Comparison of ENCODE assay signal across 9 mouse cellular contexts in the genomic region with DNA sequence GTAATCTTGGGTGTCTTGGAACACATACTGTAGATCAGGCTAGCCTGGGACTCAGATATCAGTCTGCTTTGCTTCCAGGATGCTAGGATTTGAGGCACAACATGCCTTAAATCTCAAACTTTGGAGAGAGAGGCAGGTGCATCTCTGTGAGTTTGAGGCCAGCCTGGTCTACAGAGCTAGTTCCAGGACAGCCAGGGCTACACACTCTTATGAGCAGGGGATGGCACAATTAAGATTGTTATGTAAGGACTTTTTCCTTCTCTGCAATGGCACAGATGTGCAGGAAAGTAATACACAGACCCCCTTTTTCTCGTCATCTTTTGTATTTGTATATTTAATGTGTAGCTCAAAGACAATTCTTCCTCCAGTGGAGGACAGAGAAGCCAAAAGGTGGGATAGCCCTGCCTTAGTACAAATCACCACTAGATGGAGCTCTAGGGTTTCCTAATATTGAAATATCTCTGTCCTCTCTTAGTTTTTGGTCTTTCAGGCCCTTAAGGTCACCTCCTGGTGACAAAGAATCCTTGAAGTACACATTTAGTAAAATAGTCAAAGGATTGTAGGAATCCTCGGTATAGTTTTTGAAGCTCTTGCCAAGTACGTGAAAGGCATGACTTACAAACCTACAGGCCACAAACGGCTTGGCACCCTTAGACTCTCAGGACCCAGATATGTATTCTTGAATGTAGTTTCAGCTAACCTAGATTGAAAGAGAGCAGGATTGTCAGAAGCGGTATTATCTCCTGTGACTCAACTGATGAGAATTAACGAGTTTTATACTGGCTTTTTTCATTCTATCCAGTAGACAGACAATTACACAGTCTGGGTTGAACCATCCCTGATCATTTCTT. TPM values are rescaled to one million over a fixed set of nuclear protein-coding genes. Genes with fewer than 3 reads are reported as not detected.
DNase-seq lines count a peak whose midpoint lies in the region; ATAC-seq lines count a peak whose summit lies in the region.
"Had no signal": no experiment of that assay in that cellular context is flagged by ENCODE, and none has a peak within 500 bp of the region (broad histone marks: within the 10 kb centered on the region; RNA-seq: fewer than 3 reads in every experiment).

No protein-coding gene starts in this region.

- peak; percentile 58; the same call in 1 of the 2 replicates for ATAC-seq in forebrain, embryonic 15.5 days (replicated peaks)
- peak; percentile 57; the same call in 1 of the 2 replicates for ATAC-seq in midbrain, embryonic 11.5 days (ENCODE audit: low FRiP score)
- ATAC-seq in midbrain, embryonic 15.5 days (replicated peaks): peak; percentile 82

- no peak overlapping the region for H3K9ac ChIP-seq in forebrain, embryonic 15.5 days (replicated peaks)
- H3K9ac ChIP-seq in midbrain, embryonic 11.5 days (ENCODE audit: low read length): no peak overlapping the region
- H3K9ac ChIP-seq in midbrain, embryonic 15.5 days: no peak overlapping the region
- H3K9ac ChIP-seq: heart, embryonic 15.5 days had no signal

- H3K4me3 ChIP-seq in forebrain, embryonic 15.5 days: no peak overlapping the region
- no peak overlapping the region for H3K4me3 ChIP-seq in forebrain, embryonic 10.5 days
- no peak overlapping the region for H3K4me3 ChIP-seq in midbrain, embryonic 11.5 days (ENCODE audit: low read depth, low read length)
- no peak overlapping the region for H3K4me3 ChIP-seq in midbrain, embryonic 10.5 days
- H3K4me3 ChIP-seq in midbrain, embryonic 15.5 days: no peak overlapping the region
- H3K4me3 ChIP-seq: heart, embryonic 15.5 days had no signal

- 40% methylated on average over 6 of the region's 6 CpGs for WGBS in forebrain, embryonic 15.5 days
- 43% methylated on average over 6 of the region's 6 CpGs for WGBS in forebrain, embryonic 10.5 days
- whole genome bisulfite sequencing in midbrain, embryonic 11.5 days: 39% methylated on average over 6 of the region's 6 CpGs
- WGBS in midbrain, embryonic 10.5 days: 42% methylated on average over 6 of the region's 6 CpGs
- 36% methylated on average over 6 of the region's 6 CpGs for WGBS in midbrain, embryonic 15.5 days

- H3K27me3 ChIP-seq in forebrain, embryonic 15.5 days: no peaks in the 10 kb centered on the region
- no peaks in the 10 kb centered on the region for H3K27me3 ChIP-seq in forebrain, embryonic 10.5 days (ENCODE audit: poor library complexity, severe bottlenecking)
- no peaks in the 10 kb centered on the region for H3K27me3 ChIP-seq in midbrain, embryonic 11.5 days (ENCODE audit: control insufficient read depth, insufficient read depth, low read length)
- no peaks in the 10 kb centered on the region for H3K27me3 ChIP-seq in midbrain, embryonic 10.5 days (ENCODE audit: low read depth, poor library complexity, severe bottlenecking)
- H3K27me3 ChIP-seq in midbrain, embryonic 15.5 days (replicated peaks): no peaks in the 10 kb centered on the region
- H3K27me3 ChIP-seq: heart, embryonic 15.5 days had no signal

- H3K4me2 ChIP-seq in forebrain, embryonic 15.5 days (replicated peaks): no peak overlapping the region
- no peak overlapping the region for H3K4me2 ChIP-seq in midbrain, embryonic 11.5 days
- H3K4me2 ChIP-seq in midbrain, embryonic 15.5 days: no peak overlapping the region
- H3K4me2 ChIP-seq: heart, embryonic 15.5 days had no signal

- H3K27ac ChIP-seq in forebrain, embryonic 15.5 days (replicated peaks): no peak overlapping the region
- H3K27ac ChIP-seq in forebrain, embryonic 10.5 days: no peak overlapping the region
- H3K27ac ChIP-seq in midbrain, embryonic 11.5 days (ENCODE audit: low read depth, low read length): no peak overlapping the region
- no peak overlapping the region for H3K27ac ChIP-seq in midbrain, embryonic 10.5 days (replicated peaks)
- H3K27ac ChIP-seq in midbrain, embryonic 15.5 days: no peak overlapping the region
- H3K27ac ChIP-seq: heart, embryonic 15.5 days had no signal

- H3K36me3 ChIP-seq in forebrain, embryonic 15.5 days: no peaks in the 10 kb centered on the region
- H3K36me3 ChIP-seq in forebrain, embryonic 10.5 days (replicated peaks): no peaks in the 10 kb centered on the region
- H3K36me3 ChIP-seq in midbrain, embryonic 11.5 days (ENCODE audit: control insufficient read depth, insufficient read depth, low read length): no peaks in the 10 kb centered on the region
- H3K36me3 ChIP-seq in midbrain, embryonic 10.5 days: no peaks in the 10 kb centered on the region
- no peaks in the 10 kb centered on the region for H3K36me3 ChIP-seq in midbrain, embryonic 15.5 days (replicated peaks)
- H3K36me3 ChIP-seq: heart, embryonic 15.5 days had no signal

- H3K9me3 ChIP-seq in forebrain, embryonic 15.5 days: no peaks in the 10 kb centered on the region
- no peaks in the 10 kb centered on the region for H3K9me3 ChIP-seq in forebrain, embryonic 10.5 days
- no peaks in the 10 kb centered on the region for H3K9me3 ChIP-seq in midbrain, embryonic 11.5 days (ENCODE audit: control insufficient read depth, low read length)
- H3K9me3 ChIP-seq in midbrain, embryonic 10.5 days (replicated peaks): no peaks in the 10 kb centered on the region
- H3K9me3 ChIP-seq in midbrain, embryonic 15.5 days: no peaks in the 10 kb centered on the region
- H3K9me3 ChIP-seq: heart, embryonic 15.5 days had no signal

- no peaks in the 10 kb centered on the region for H3K4me1 ChIP-seq in forebrain, embryonic 15.5 days
- H3K4me1 ChIP-seq in forebrain, embryonic 10.5 days: no peaks in the 10 kb centered on the region
- no peaks in the 10 kb centered on the region for H3K4me1 ChIP-seq in midbrain, embryonic 11.5 days (ENCODE audit: control insufficient read depth, insufficient read depth, low read length)
- H3K4me1 ChIP-seq in midbrain, embryonic 10.5 days: no peaks in the 10 kb centered on the region
- no peaks in the 10 kb centered on the region for H3K4me1 ChIP-seq in midbrain, embryonic 15.5 days
- H3K4me1 ChIP-seq: heart, embryonic 15.5 days had no signal

- DNase-seq in forebrain, embryonic 10.5 days (ENCODE audit: extremely low spot score, low spot score): no peak
- DNase-seq in midbrain, embryonic 11.5 days (ENCODE audit: low spot score, missing footprints): peak; percentile 93
- no peak for DNase-seq in midbrain, embryonic 10.5 days (ENCODE audit: low spot score)
- DNase-seq in cerebellum, adult 8-10 months: peak; percentile 41
- DNase-seq in induced T-regulatory cell, adult 2 months (ENCODE audit: low read depth): peak; percentile 74
- DNase-seq in urinary bladder, postnatal 4 days (ENCODE audit: low spot score in 2 of 2): no peak

RNA-seq across cellular contexts. Expression of a gene that starts 7.7 kb away (rescaled TPM):
- 5.0 and 6.7 TPM in 2 replicates for polyA plus RNA-seq in forebrain, embryonic 15.5 days (2015; fragmentation: Nextera tagmentation; extraction: Ambion mirVana)
- polyA plus RNA-seq in forebrain, embryonic 10.5 days (2016; fragmentation: Nextera tagmentation; extraction: Ambion mirVana): 21.8 and 24.7 TPM in 2 replicates
- 18.7 and 19.4 TPM in 2 replicates for polyA plus RNA-seq in midbrain, embryonic 11.5 days (2014; fragmentation: Nextera tagmentation; extraction: Ambion mirVana)
- 21.6 and 22.3 TPM in 2 replicates for polyA plus RNA-seq in midbrain, embryonic 10.5 days (2016; fragmentation: Nextera tagmentation; extraction: Ambion mirVana)
- 7.2 and 8.3 TPM in 2 replicates for polyA plus RNA-seq in midbrain, embryonic 15.5 days (2015; fragmentation: Nextera tagmentation; extraction: Ambion mirVana)

RNA-seq across cellular contexts. Expression of a gene that starts 45.4 kb away (rescaled TPM):
- 6.3 and 6.6 TPM in 2 replicates for polyA plus RNA-seq in forebrain, embryonic 15.5 days (2015; fragmentation: Nextera tagmentation; extraction: Ambion mirVana)
- 7.0 and 7.7 TPM in 2 replicates for polyA plus RNA-seq in forebrain, embryonic 10.5 days (2016; fragmentation: Nextera tagmentation; extraction: Ambion mirVana)
- polyA plus RNA-seq in midbrain, embryonic 11.5 days (2014; fragmentation: Nextera tagmentation; extraction: Ambion mirVana): 8.2 and 10.0 TPM in 2 replicates
- polyA plus RNA-seq in midbrain, embryonic 10.5 days (2016; fragmentation: Nextera tagmentation; extraction: Ambion mirVana): 6.8 and 7.7 TPM in 2 replicates
- 6.2 and 6.7 TPM in 2 replicates for polyA plus RNA-seq in midbrain, embryonic 15.5 days (2015; fragmentation: Nextera tagmentation; extraction: Ambion mirVana)

RNA-seq across cellular contexts. Expression of a gene that starts 45.8 kb away (rescaled TPM):
- polyA plus RNA-seq in forebrain, embryonic 15.5 days (2015; fragmentation: Nextera tagmentation; extraction: Ambion mirVana): 36.5 and 38.0 TPM in 2 replicates
- polyA plus RNA-seq in forebrain, embryonic 10.5 days (2016; fragmentation: Nextera tagmentation; extraction: Ambion mirVana): 29.4 and 30.0 TPM in 2 replicates
- polyA plus RNA-seq in midbrain, embryonic 11.5 days (2014; fragmentation: Nextera tagmentation; extraction: Ambion mirVana): 35.7 and 36.1 TPM in 2 replicates
- 27.6 and 30.6 TPM in 2 replicates for polyA plus RNA-seq in midbrain, embryonic 10.5 days (2016; fragmentation: Nextera tagmentation; extraction: Ambion mirVana)
- 29.1 and 33.9 TPM in 2 replicates for polyA plus RNA-seq in midbrain, embryonic 15.5 days (2015; fragmentation: Nextera tagmentation; extraction: Ambion mirVana)

RNA-seq across cellular contexts. Expression of a gene that starts 51.3 kb away (rescaled TPM):
- 0.17 and 0.37 TPM in 2 replicates for polyA plus RNA-seq in forebrain, embryonic 15.5 days (2015; fragmentation: Nextera tagmentation; extraction: Ambion mirVana)
- not detected in 2 replicates for polyA plus RNA-seq in forebrain, embryonic 10.5 days (2016; fragmentation: Nextera tagmentation; extraction: Ambion mirVana)
- 0.29 TPM in 1 of 2 replicates, not detected in the other for polyA plus RNA-seq in midbrain, embryonic 11.5 days (2014; fragmentation: Nextera tagmentation; extraction: Ambion mirVana)
- 0.09 and 0.10 TPM in 2 replicates for polyA plus RNA-seq in midbrain, embryonic 10.5 days (2016; fragmentation: Nextera tagmentation; extraction: Ambion mirVana)
- polyA plus RNA-seq in midbrain, embryonic 15.5 days (2015; fragmentation: Nextera tagmentation; extraction: Ambion mirVana): 0.51 TPM in 1 of 2 replicates, not detected in the other
- polyA plus RNA-seq: heart, embryonic 15.5 days had no signal

Comparison
In these comparisons a context has a peak if more than half of its experiments do, and no peak if none do; other contexts are left out.
1. DNase-seq: peak in midbrain, embryonic 11.5 days (single experiment), cerebellum, adult 8-10 months (single experiment) and induced T-regulatory cell, adult 2 months (single experiment); none in forebrain, embryonic 10.5 days (single experiment), midbrain, embryonic 10.5 days (single experiment) and urinary bladder, postnatal 4 days (0 of 2).
2. Peak in every context shown above with its lines, with median percentiles within 50 percentile points of each other: ATAC-seq.